Mouse (Mus musculus) gastrocnemius, adult 2 months (tissue): Measurements from ENCODE around the gene Atf7ip2. TPM values are rescaled to one million over a fixed set of nuclear protein-coding genes. Genes with fewer than 3 reads are reported as not detected.
"Not testable (repeated sequence)": the region's sequence is repeated elsewhere in the genome, so short reads cannot be mapped to it uniquely, and the experiment has no call there.

ENCODE experiments used
- DNase-seq: peaks from one replicate; pipeline ENCODE4 v3.0.0; 2022
- H3K27ac ChIP-seq: fragments of 200-600 bp; 2 replicates; pipeline ENCODE4 v1.8.1; 2022; ENCODE audit warnings: mild to moderate bottlenecking
- H3K4me3 ChIP-seq: fragments of 200-600 bp; 2 replicates; pipeline ENCODE4 v1.8.1; 2022; ENCODE audit warnings: mild to moderate bottlenecking, moderate library complexity
- CTCF ChIP-seq: fragments of 200-600 bp; IDR thresholded peaks from 2 replicates; pipeline ENCODE4 v1.8.1; 2022; ENCODE audit warnings: antibody characterized with exemption, mild to moderate bottlenecking, moderate library complexity
- intact Hi-C: fragments of 180-260 bp; cut with DNase I; formaldehyde crosslinking; loops from one replicate; pipeline ENCODE4 v1.15.1; 2025
- long read RNA-seq, 2 experiments: library from polyadenylated mRNA; stranded (forward); transcript quantifications; one replicate each; pipeline ENCODE4 v2.0.0; 2021
- total RNA-seq, 2 experiments: library from RNA; stranded (reverse); gene quantifications; 2 replicates each; pipeline ENCODE4 v1.2.3; 2021

The Atf7ip2 gene
- total RNA-seq, result not detected
- long read RNA-seq, experiment 1, result 0 reads
- long read RNA-seq, experiment 2, result 0 reads

GRCm38 (mm10) chr16:10192679-10193506 is at the start of gene Atf7ip2:
Atf7ip2 (plus strand) TSS chr16:10192712.
- Histone ChIP-seq H3K27ac (no peak within 1 kb of the TSS), H3K4me3 (peak within 1 kb of the TSS; percentile 69)
- no peak for TF ChIP-seq CTCF
- peak; percentile 91 for DNase-seq
- intact Hi-C loops, result no loop called here

GRCm38 (mm10) chr16:10143166-10143565 is 49.3 kb upstream of the Atf7ip2 start:
- intact Hi-C loops, result no loop called here
- TF ChIP-seq CTCF, result no peak
- no peak overlapping the region for H3K4me3 ChIP-seq

GRCm38 (mm10) chr16:10147401-10147800 is 45.1 kb upstream of the Atf7ip2 start:
- H3K27ac ChIP-seq, result no peak overlapping the region
- H3K4me3 ChIP-seq, result no peak overlapping the region
- intact Hi-C loops, result no loop called here
- TF ChIP-seq CTCF, result no peak
- no peak for DNase-seq

More at GRCm38 (mm10) chr16:10143166-10143565, 49.3 kb upstream of the Atf7ip2 start:
- DNase-seq, result no peak
- H3K27ac ChIP-seq, result no peak overlapping the region

- TF ChIP-seq CTCF, result no peak
- H3K27ac ChIP-seq, result no peak overlapping the region
Measured at GRCm38 (mm10) chr16:10169123-10169905, 23.2 kb upstream of the Atf7ip2 start.

GRCm38 (mm10) chr16:10170005-10170404 is 22.5 kb upstream of the Atf7ip2 start, which contains the start of gene Rpl39l:
Rpl39l (plus strand) TSS chr16:10170226.
- H3K4me3 ChIP-seq, result no peak within 1 kb of the TSS
- intact Hi-C loops, result no loop called here
- no peak within 1 kb of the TSS for H3K27ac ChIP-seq
- no peak for TF ChIP-seq CTCF
- no peak for DNase-seq

More at GRCm38 (mm10) chr16:10169123-10169905, 23.2 kb upstream of the Atf7ip2 start:
- H3K4me3 ChIP-seq, result no peak overlapping the region
- intact Hi-C loops, result no loop called here
- DNase-seq, result no peak

GRCm38 (mm10) chr16:10171276-10171675 is 21.2 kb upstream of the Atf7ip2 start:
- no peak overlapping the region for H3K4me3 ChIP-seq
- intact Hi-C loops, result no loop called here
- DNase-seq, result no peak
- H3K27ac ChIP-seq, result no peak overlapping the region
- no peak for TF ChIP-seq CTCF

- no peak for DNase-seq
- intact Hi-C loops, result no loop called here
- Histone ChIP-seq H3K4me3 (no peak overlapping the region), H3K27ac (no peak overlapping the region)
- no peak for TF ChIP-seq CTCF
Measured at GRCm38 (mm10) chr16:10172179-10172820, 20.2 kb upstream of the Atf7ip2 start.

- H3K4me3 ChIP-seq, H3K27ac ChIP-seq, intact Hi-C loops, DNase-seq: not testable (repeated sequence)
Measured at GRCm38 (mm10) chr16:10187461-10187860, 5.1 kb upstream of the Atf7ip2 start.

- DNase-seq, result no peak
- TF ChIP-seq CTCF, result no peak
- H3K27ac ChIP-seq, result no peak overlapping the region
- no peak overlapping the region for H3K4me3 ChIP-seq
- intact Hi-C loops, result no loop called here
Measured at GRCm38 (mm10) chr16:10208777-10209176, 16.3 kb downstream of the Atf7ip2 start.

- DNase-seq, H3K27ac ChIP-seq, intact Hi-C loops, H3K4me3 ChIP-seq: not testable (repeated sequence)
Measured at GRCm38 (mm10) chr16:10216366-10216765, 23.9 kb downstream of the Atf7ip2 start.

GRCm38 (mm10) chr16:10217020-10217419 is 24.5 kb downstream of the Atf7ip2 start:
- H3K4me3 ChIP-seq, H3K27ac ChIP-seq, DNase-seq, intact Hi-C loops: not testable (repeated sequence)

- no peak for TF ChIP-seq CTCF
- no peak for DNase-seq
- Histone ChIP-seq H3K4me3 (no peak overlapping the region), H3K27ac (no peak overlapping the region)
- intact Hi-C loops, result no loop called here
Measured at GRCm38 (mm10) chr16:10227361-10227760, 34.8 kb downstream of the Atf7ip2 start.

GRCm38 (mm10) chr16:10236601-10237000 is 44.1 kb downstream of the Atf7ip2 start:
- TF ChIP-seq CTCF, result no peak
- no peak for DNase-seq
- intact Hi-C loops, result no loop called here
- Histone ChIP-seq H3K27ac (no peak overlapping the region), H3K4me3 (no peak overlapping the region)
